Comparison of ENCODE assay signal across 21 mouse cellular contexts in the genomic region with DNA sequence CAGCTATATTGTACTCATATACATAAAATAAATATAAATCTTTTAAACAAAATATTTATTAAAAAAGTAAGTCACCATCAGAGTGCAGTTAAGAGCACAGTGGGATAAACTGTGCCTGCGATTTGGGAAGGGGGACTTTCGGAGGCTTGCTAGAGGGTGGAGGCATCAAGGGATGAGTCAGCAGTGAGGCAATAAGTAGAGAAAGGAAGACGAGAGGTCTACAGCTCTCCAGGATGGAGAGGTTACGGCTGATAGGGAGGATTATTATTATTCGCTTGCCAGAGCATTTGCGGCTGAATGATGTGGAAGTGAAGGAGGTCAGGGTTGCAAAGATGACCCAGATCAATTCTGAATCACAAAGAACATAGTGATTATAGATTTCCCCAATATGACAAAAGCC.
"Had no signal": no experiment of that assay in that cellular context is flagged by ENCODE, and none has a peak within 500 bp of the region (broad histone marks: within the 10 kb centered on the region; RNA-seq: fewer than 3 reads in every experiment).

No protein-coding gene starts in this region.

- H3K4me3 ChIP-seq: limb, embryonic 12.5 days; limb, embryonic 15.5 days; megakaryocyte, embryonic 14.5 days; midbrain, embryonic 10.5 days; midbrain, embryonic 13.5 days; myocyte; neural tube, embryonic 13.5 days had no signal

- ATAC-seq: lung, postnatal 0 days; midbrain, embryonic 13.5 days; midbrain, embryonic 16.5 days had no signal

- DNase-seq: kidney, adult 2 months; kidney, postnatal 10 days; kidney, postnatal 36 days; left cerebral cortex, postnatal 4 days; liver, postnatal 0 days; lung, embryonic 14.5 days; right cerebral cortex, postnatal 4 days; thymus, adult 2 months; thymus, postnatal 25 days had no signal

- H3K27ac ChIP-seq: limb, embryonic 12.5 days; limb, embryonic 15.5 days; liver, embryonic 14.5 days; macrophage; midbrain, embryonic 10.5 days; midbrain, embryonic 13.5 days; neural tube, embryonic 13.5 days; stomach, postnatal 0 days had no signal
